Mouse (Mus musculus): ENCODE results near the gene Slc50a1. TPM values are rescaled to one million over a fixed set of nuclear protein-coding genes. Genes with fewer than 3 reads are reported as not detected.
A peak's percentile ranks its signal among the peaks of the same experiment; 100 is the strongest.

Gene Slc50a1
- polyA plus RNA-seq, 1 experiment, result 7.0 TPM

DNA sequence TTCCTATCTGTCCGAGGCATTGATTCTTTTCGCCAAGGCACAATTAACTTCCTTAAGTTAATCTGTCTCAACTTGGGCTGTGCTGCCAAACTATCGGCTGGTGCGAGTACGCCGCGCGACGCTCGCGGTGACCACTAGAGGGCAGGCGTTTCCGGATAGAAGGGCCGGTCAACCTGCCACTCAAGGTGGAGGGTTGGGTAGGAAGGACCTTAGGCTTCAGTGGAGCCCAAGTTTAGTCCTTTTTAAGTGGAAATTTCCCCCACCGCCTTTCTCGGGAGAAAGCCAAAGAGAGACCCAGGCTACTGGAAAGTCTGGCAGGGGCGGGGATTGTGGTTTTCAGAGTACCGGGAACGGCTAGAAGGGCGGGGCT lies 42.2 kb downstream of the Slc50a1 start:
- H3K4me3 ChIP-seq (replicated peaks), result peak overlapping the region; percentile 90
- peaks cover 68% of the 10 kb centered on the region for H3K4me1 ChIP-seq
- H3K9me3 ChIP-seq, result no peaks in the 10 kb centered on the region
- no peak for TF ChIP-seq GATA1 (IDR thresholded peaks at IDR 0.05; ENCODE audit: borderline replicate concordance, low read length)
- no peak for TF ChIP-seq FLI1 (IDR thresholded peaks at IDR 0.05; ENCODE audit: low read length)
- H3K27me3 ChIP-seq (replicated peaks), result peaks cover 74% of the 10 kb centered on the region
- H3K36me3 ChIP-seq (replicated peaks; ENCODE audit: low read length), result no peaks in the 10 kb centered on the region

DNA sequence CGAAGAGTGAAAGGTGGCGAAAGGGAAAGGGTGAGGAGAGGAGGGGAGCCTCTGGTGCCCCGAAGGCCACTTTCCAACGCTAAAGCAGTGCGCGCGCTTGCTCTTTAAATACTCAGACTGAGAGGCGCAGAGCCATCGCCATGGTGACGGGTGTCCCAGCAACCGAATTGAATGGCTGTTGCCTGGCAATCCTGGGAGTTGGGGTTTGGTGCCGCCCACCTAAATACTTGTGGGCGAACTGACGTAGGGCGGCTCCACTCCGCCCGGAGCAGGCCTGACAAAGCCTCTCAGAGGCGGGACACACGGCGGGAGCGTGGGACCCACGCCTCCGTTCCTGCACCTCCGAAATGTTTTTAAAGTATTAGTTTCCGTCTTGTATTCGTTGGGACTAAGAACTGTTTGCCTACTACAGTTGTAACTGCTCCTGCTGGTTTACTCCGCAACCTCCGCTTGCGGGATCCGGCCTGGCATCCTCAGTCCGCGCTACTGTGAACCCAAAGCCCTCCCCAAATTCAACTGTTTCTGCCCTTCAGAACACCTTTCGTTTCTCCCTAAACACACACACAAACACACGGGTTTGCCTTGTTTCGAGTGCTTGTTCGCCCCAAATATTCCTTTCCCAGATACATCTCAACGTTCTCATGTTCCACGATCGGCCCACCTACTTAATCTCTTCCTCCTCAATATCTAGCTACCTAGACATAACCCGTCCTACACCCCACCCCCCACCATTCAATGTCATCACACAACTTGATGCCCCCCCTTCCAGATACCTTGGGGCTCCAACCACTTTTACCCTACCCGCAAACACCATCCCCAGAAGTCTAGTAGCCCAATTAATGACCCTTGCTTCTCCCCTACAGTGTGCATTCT lies 42.8 kb downstream of the Slc50a1 start:
- TF ChIP-seq FLI1 (IDR thresholded peaks at IDR 0.05; ENCODE audit: low read length) (no peak), GATA1 (IDR thresholded peaks at IDR 0.05; ENCODE audit: borderline replicate concordance, low read length) (no peak)
- no peaks in the 10 kb centered on the region for H3K9me3 ChIP-seq
- peak overlapping the region; percentile 90 for H3K4me3 ChIP-seq (replicated peaks)
- peaks cover 67% of the 10 kb centered on the region for H3K4me1 ChIP-seq
- peaks cover 78% of the 10 kb centered on the region for H3K27me3 ChIP-seq (replicated peaks)
- no peaks in the 10 kb centered on the region for H3K36me3 ChIP-seq (replicated peaks; ENCODE audit: low read length)

DNA sequence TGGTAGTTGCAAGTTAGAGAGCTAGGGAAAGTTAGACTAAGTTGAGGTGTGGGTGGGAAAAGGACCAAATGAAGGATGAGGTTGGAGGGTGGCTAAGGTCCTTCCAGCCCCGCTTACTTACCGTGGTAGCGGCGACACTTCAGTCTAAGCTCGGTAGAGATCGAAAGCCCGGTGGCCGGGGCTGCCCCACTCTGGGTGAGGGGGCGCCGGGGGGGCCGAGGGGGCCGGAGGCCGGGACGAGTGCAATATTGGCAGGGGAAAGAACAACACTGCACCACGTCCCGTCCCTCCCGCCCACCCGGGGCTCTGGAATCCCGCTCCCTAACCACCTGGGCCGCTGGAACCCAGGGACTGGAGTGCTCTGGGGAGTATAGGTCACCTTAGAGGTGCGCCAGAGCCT lies 43.5 kb downstream of the Slc50a1 start, which contains the start of gene Mtx1:
TSS of gene Mtx1 (minus strand) at position 189 of the 400 bp plus-strand sequence.
- Histone ChIP-seq H3K27me3 (replicated peaks) (peaks cover 78% of the 10 kb centered on the region), H3K9me3 (no peaks in the 10 kb centered on the region), H3K4me3 (replicated peaks) (peak within 1 kb of the TSS; percentile 90), H3K36me3 (replicated peaks; ENCODE audit: low read length) (no peaks in the 10 kb centered on the region), H3K4me1 (peaks cover 61% of the 10 kb centered on the region)
- no peak for TF ChIP-seq FLI1 (IDR thresholded peaks at IDR 0.05; ENCODE audit: low read length)
- no peak for TF ChIP-seq GATA1 (IDR thresholded peaks at IDR 0.05; ENCODE audit: borderline replicate concordance, low read length)

DNA sequence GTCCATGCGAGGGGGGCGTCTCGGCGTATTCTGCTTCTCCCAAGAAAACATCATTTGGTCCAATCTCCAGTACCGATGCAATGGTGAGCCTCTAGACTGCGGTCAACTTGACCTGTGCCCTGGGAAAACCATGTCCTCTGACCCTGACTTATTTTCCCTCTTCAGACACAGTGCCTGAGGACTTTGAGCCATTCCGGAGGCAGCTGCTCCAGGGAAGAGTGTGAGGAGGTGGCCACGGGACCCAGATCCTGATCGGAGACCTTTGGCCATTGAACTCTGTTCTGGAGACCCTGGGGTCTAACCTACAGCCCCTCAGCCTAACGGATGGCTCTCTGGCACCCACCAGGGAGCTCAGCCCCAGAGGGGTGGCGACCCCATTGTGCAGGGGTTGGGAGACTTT lies 44.0 kb downstream of the Slc50a1 start:
- H3K27me3 ChIP-seq (replicated peaks), result peaks cover 74% of the 10 kb centered on the region
- TF ChIP-seq FLI1 (IDR thresholded peaks at IDR 0.05; ENCODE audit: low read length), result no peak
- TF ChIP-seq GATA1 (IDR thresholded peaks at IDR 0.05; ENCODE audit: borderline replicate concordance, low read length), result no peak
- H3K9me3 ChIP-seq, result no peaks in the 10 kb centered on the region

DNA sequence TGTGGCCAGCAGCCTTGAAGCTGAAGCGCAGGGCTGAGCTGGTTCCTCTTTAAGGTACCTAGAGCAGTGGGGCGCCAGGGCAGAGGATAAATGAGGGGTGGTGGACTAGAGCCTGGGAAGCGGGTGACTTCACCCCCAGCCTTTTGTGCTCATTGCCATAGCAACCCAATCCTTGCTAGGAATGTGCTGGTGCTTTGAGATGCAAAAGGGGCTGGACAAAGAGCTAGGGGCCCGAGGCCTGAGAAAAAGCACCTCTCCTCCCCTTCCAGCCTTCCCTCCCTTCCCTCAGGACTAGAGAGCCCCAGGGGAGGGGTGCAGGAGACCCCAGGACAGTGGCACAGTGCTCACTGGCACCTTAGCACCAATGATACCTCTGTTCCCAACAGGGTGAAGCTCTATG lies 44.5 kb downstream of the Slc50a1 start:
- TF ChIP-seq GATA1 (IDR thresholded peaks at IDR 0.05; ENCODE audit: borderline replicate concordance, low read length), result no peak
- TF ChIP-seq FLI1 (IDR thresholded peaks at IDR 0.05; ENCODE audit: low read length), result no peak
- H3K4me1 ChIP-seq, result peaks cover 55% of the 10 kb centered on the region
- H3K9me3 ChIP-seq, result no peaks in the 10 kb centered on the region
- no peak overlapping the region for H3K4me3 ChIP-seq (replicated peaks)
- no peaks in the 10 kb centered on the region for H3K36me3 ChIP-seq (replicated peaks; ENCODE audit: low read length)
- peaks cover 76% of the 10 kb centered on the region for H3K27me3 ChIP-seq (replicated peaks)

More for the DNA sequence above, 44.0 kb downstream of the Slc50a1 start:
- peaks cover 56% of the 10 kb centered on the region for H3K4me1 ChIP-seq
- no peaks in the 10 kb centered on the region for H3K36me3 ChIP-seq (replicated peaks; ENCODE audit: low read length)
- no peak overlapping the region for H3K4me3 ChIP-seq (replicated peaks)

DNA sequence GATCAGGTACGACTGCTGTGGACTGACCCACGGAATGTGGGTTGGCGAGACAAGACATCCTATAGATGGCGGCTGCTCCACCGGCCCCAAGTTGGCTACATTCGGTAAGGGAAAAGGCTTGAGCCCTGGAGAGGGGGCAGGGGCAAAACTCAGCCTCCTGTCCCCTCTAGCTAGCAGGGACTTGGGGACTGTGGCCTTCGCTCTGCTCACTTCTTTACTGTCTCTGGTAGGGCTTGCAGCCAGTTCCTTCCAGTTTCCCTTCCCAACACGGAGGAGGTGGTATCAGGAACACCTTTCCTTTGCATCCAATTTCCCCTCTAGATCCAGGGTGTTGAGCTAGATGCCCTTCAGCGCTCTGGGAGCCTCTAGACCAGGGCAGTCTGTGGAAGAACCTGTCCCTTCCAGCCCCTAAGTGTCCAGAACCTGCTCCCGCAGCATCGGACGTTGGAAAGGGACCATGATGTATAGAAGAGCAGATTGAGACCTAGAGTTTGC lies 45.0 kb downstream of the Slc50a1 start:
- Histone ChIP-seq H3K4me1 (peaks cover 51% of the 10 kb centered on the region), H3K4me3 (replicated peaks) (no peak overlapping the region), H3K36me3 (replicated peaks; ENCODE audit: low read length) (no peaks in the 10 kb centered on the region), H3K9me3 (no peaks in the 10 kb centered on the region), H3K27me3 (replicated peaks) (peaks cover 71% of the 10 kb centered on the region)
- TF ChIP-seq FLI1 (IDR thresholded peaks at IDR 0.05; ENCODE audit: low read length), result no peak
- no peak for TF ChIP-seq GATA1 (IDR thresholded peaks at IDR 0.05; ENCODE audit: borderline replicate concordance, low read length)

DNA sequence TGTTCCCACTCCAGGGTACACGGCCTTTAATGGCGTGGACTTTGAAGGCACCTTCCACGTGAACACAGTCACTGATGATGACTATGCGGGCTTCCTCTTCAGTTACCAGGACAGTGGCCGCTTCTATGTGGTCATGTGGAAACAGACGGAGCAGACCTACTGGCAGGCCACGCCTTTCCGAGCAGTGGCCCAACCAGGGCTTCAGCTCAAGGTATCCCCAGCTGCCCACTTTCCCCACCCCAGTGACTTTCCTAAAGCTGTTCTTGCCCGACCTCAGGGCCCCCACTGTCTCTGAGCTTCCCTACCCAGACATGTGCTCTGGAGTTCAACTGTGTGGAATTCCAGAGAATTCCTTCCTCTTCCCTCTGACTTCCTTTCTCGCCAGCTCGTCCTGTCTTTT lies 45.6 kb downstream of the Slc50a1 start:
- no peak overlapping the region for H3K4me3 ChIP-seq (replicated peaks)
- H3K9me3 ChIP-seq, result no peaks in the 10 kb centered on the region
- H3K4me1 ChIP-seq, result peaks cover 51% of the 10 kb centered on the region
- no peak for TF ChIP-seq FLI1 (IDR thresholded peaks at IDR 0.05; ENCODE audit: low read length)
- no peak for TF ChIP-seq GATA1 (IDR thresholded peaks at IDR 0.05; ENCODE audit: borderline replicate concordance, low read length)
- no peaks in the 10 kb centered on the region for H3K36me3 ChIP-seq (replicated peaks; ENCODE audit: low read length)
- peaks cover 69% of the 10 kb centered on the region for H3K27me3 ChIP-seq (replicated peaks)

DNA sequence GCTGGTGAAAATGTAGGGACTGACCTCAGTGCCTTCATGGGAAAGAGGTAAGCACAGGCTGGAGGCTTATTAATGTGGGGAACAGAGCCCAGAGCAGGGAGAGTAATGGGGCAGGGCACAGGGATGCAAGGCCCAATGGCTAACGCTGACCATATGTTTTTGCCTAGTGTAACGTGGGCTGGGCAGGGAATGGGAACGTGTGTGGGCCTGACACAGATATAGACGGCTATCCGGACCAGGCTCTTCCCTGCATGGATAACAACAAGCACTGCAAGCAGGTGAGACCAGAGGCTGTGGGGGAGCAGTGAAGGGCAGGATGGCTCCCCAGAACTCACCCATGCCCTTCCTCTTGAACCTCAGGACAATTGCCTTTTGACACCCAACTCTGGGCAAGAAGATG lies 49.2 kb downstream of the Slc50a1 start:
- Histone ChIP-seq H3K36me3 (replicated peaks; ENCODE audit: low read length) (no peaks in the 10 kb centered on the region), H3K9me3 (no peaks in the 10 kb centered on the region), H3K4me1 (peaks cover 45% of the 10 kb centered on the region), H3K27me3 (replicated peaks) (peaks cover 78% of the 10 kb centered on the region), H3K4me3 (replicated peaks) (no peak overlapping the region)
- TF ChIP-seq GATA1 (IDR thresholded peaks at IDR 0.05; ENCODE audit: borderline replicate concordance, low read length), result no peak
- TF ChIP-seq FLI1 (IDR thresholded peaks at IDR 0.05; ENCODE audit: low read length), result no peak

DNA sequence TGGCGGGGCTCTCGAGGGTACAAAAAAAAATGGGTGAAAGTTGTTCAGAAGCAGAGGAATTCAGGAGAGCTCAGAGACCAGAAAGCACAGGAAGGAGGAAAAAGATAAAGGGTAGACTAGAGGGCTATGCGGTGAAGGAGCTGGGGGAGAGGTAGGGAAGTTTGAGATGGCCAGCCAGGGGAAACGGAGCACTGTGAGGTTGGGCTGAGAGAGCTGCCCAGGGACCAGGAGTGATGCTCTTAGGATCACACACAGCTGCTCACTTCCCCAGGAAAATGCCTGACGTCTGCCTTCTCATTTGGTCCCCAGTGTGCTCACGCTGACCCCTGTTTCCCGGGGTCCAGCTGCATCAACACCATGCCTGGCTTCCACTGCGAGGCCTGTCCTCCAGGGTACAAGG lies 50.8 kb downstream of the Slc50a1 start:
- Histone ChIP-seq H3K27me3 (replicated peaks) (peaks cover 64% of the 10 kb centered on the region), H3K4me1 (peaks cover 57% of the 10 kb centered on the region), H3K4me3 (replicated peaks) (no peak overlapping the region), H3K36me3 (replicated peaks; ENCODE audit: low read length) (no peaks in the 10 kb centered on the region), H3K9me3 (no peaks in the 10 kb centered on the region)
- no peak for TF ChIP-seq FLI1 (IDR thresholded peaks at IDR 0.05; ENCODE audit: low read length)
- TF ChIP-seq GATA1 (IDR thresholded peaks at IDR 0.05; ENCODE audit: borderline replicate concordance, low read length), result no peak

DNA sequence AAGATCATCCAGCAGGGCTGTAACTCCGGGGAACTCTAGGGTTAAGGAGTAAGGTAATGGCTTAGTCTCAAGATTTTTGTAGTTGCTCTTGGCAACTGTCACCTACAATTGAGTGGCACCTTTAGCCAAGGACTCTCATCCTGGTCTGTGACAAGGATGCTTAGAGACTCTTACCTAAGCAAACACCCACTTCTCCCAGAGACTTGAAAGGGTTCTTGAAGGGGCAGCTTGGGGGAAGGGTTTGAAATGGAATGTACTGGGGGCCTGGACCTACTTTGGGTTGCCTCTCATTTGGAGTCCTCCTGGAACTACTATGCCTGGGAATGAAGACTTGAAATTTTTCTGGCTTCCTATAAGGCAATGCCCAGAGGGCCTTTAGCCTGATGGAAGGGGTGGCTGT lies 52.1 kb downstream of the Slc50a1 start:
- H3K9me3 ChIP-seq, result no peaks in the 10 kb centered on the region
- peak overlapping the region; percentile 46 for H3K4me3 ChIP-seq (replicated peaks)
- peaks cover 51% of the 10 kb centered on the region for H3K27me3 ChIP-seq (replicated peaks)
- no peaks in the 10 kb centered on the region for H3K36me3 ChIP-seq (replicated peaks; ENCODE audit: low read length)
- TF ChIP-seq FLI1 (IDR thresholded peaks at IDR 0.05; ENCODE audit: low read length) (no peak), GATA1 (IDR thresholded peaks at IDR 0.05; ENCODE audit: borderline replicate concordance, low read length) (no peak)
- H3K4me1 ChIP-seq, result peaks cover 58% of the 10 kb centered on the region

Other genes with a start within 250 kb of the Slc50a1 start
- 10.9 and 15.1 TPM in 2 replicates for gene Rusc1, start 177.3 kb downstream of the Slc50a1 start, polyA plus RNA-seq (2012; ENCODE audit: insufficient read depth, low replicate concordance)
- 14.8 and 27.6 TPM in 2 replicates for gene Gm43738, start 169.5 kb downstream of the Slc50a1 start, polyA plus RNA-seq (2012; ENCODE audit: insufficient read depth, low replicate concordance)
- gene Fdps, start 168.6 kb downstream of the Slc50a1 start, polyA plus RNA-seq (2012; ENCODE audit: insufficient read depth, low replicate concordance), result 48.9 and 51.3 TPM in 2 replicates
- gene Pklr, start 134.4 kb downstream of the Slc50a1 start, polyA plus RNA-seq (2012; ENCODE audit: insufficient read depth, low replicate concordance), result 0.26 TPM in 1 of 2 replicates, not detected in the other
- gene Hcn3, start 110.4 kb downstream of the Slc50a1 start, polyA plus RNA-seq (2012; ENCODE audit: insufficient read depth, low replicate concordance), result 0.36 and 0.68 TPM in 2 replicates
- gene Clk2, start 105.8 kb downstream of the Slc50a1 start, polyA plus RNA-seq (2012; ENCODE audit: insufficient read depth, low replicate concordance), result 12.9 and 13.3 TPM in 2 replicates
- 180 and 256 TPM in 2 replicates for gene Scamp3, start 93.1 kb downstream of the Slc50a1 start, polyA plus RNA-seq (2012; ENCODE audit: insufficient read depth, low replicate concordance)
- gene Fam189b, start 87.4 kb downstream of the Slc50a1 start, polyA plus RNA-seq (2012; ENCODE audit: insufficient read depth, low replicate concordance), result 23.3 and 39.8 TPM in 2 replicates
- gene Gba, start 67.6 kb downstream of the Slc50a1 start, polyA plus RNA-seq (2012; ENCODE audit: insufficient read depth, low replicate concordance), result 8.5 and 10.8 TPM in 2 replicates
- 0.07 TPM in 1 of 2 replicates, not detected in the other for gene Thbs3, start 55.4 kb downstream of the Slc50a1 start, polyA plus RNA-seq (2012; ENCODE audit: insufficient read depth, low replicate concordance)
- gene Mtx1, start 43.5 kb downstream of the Slc50a1 start, polyA plus RNA-seq (2012; ENCODE audit: insufficient read depth, low replicate concordance), result 299 and 549 TPM in 2 replicates
- 0.29 and 1.2 TPM in 2 replicates for gene Muc1, start 41.5 kb downstream of the Slc50a1 start, polyA plus RNA-seq (2012; ENCODE audit: insufficient read depth, low replicate concordance)
- 81.0 and 225 TPM in 2 replicates for gene Krtcap2, start 24.6 kb downstream of the Slc50a1 start, polyA plus RNA-seq (2012; ENCODE audit: insufficient read depth, low replicate concordance)
- 1.8 and 2.1 TPM in 2 replicates for gene Trim46, start 24.3 kb downstream of the Slc50a1 start, polyA plus RNA-seq (2012; ENCODE audit: insufficient read depth, low replicate concordance)
- gene Dpm3, start 11.2 kb downstream of the Slc50a1 start, polyA plus RNA-seq (2012; ENCODE audit: insufficient read depth, low replicate concordance), result 435 and 701 TPM in 2 replicates
- 0.16 TPM in 1 of 2 replicates, not detected in the other for gene Efna1, start 10.6 kb upstream of the Slc50a1 start, polyA plus RNA-seq (2012; ENCODE audit: insufficient read depth, low replicate concordance)
- gene Efna3, start 52.4 kb upstream of the Slc50a1 start, polyA plus RNA-seq (2012; ENCODE audit: insufficient read depth, low replicate concordance), result not detected in 2 replicates
- gene Efna4, start 67.5 kb upstream of the Slc50a1 start, polyA plus RNA-seq (2012; ENCODE audit: insufficient read depth, low replicate concordance), result 0.29 TPM in 1 of 2 replicates, not detected in the other
- 36.8 and 135 TPM in 2 replicates for gene Adam15, start 79.4 kb upstream of the Slc50a1 start, polyA plus RNA-seq (2012; ENCODE audit: insufficient read depth, low replicate concordance)
- gene Dcst2, start 91.4 kb upstream of the Slc50a1 start, polyA plus RNA-seq (2012; ENCODE audit: insufficient read depth, low replicate concordance), result not detected in 2 replicates
- gene Dcst1, start 94.7 kb upstream of the Slc50a1 start, polyA plus RNA-seq (2012; ENCODE audit: insufficient read depth, low replicate concordance), result not detected in 2 replicates
- gene Zbtb7b, start 124.2 kb upstream of the Slc50a1 start, polyA plus RNA-seq (2012; ENCODE audit: insufficient read depth, low replicate concordance), result 76.2 and 120 TPM in 2 replicates
- gene Lenep, start 132.2 kb upstream of the Slc50a1 start, polyA plus RNA-seq (2012; ENCODE audit: insufficient read depth, low replicate concordance), result 0.31 and 0.95 TPM in 2 replicates
- gene Flad1, start 141.3 kb upstream of the Slc50a1 start, polyA plus RNA-seq (2012; ENCODE audit: insufficient read depth, low replicate concordance), result 23.1 and 23.4 TPM in 2 replicates
- gene Cks1b, start 147.8 kb upstream of the Slc50a1 start, polyA plus RNA-seq (2012; ENCODE audit: insufficient read depth, low replicate concordance), result 16.4 and 53.9 TPM in 2 replicates
- gene Shc1, start 147.9 kb upstream of the Slc50a1 start, polyA plus RNA-seq (2012; ENCODE audit: insufficient read depth, low replicate concordance), result 22.7 and 67.6 TPM in 2 replicates
- 35.3 and 137 TPM in 2 replicates for gene Pygo2, start 159.6 kb upstream of the Slc50a1 start, polyA plus RNA-seq (2012; ENCODE audit: insufficient read depth, low replicate concordance)
- gene Pbxip1, start 166.1 kb upstream of the Slc50a1 start, polyA plus RNA-seq (2012; ENCODE audit: insufficient read depth, low replicate concordance), result 23.0 and 29.3 TPM in 2 replicates
- gene Pmvk, start 184.0 kb upstream of the Slc50a1 start, polyA plus RNA-seq (2012; ENCODE audit: insufficient read depth, low replicate concordance), result 10.7 and 35.6 TPM in 2 replicates
- gene Kcnn3, start 249.6 kb upstream of the Slc50a1 start, polyA plus RNA-seq (2012; ENCODE audit: insufficient read depth, low replicate concordance), result not detected in 2 replicates